In genomic region chr13:110190039-110190438, GRCm38 (mm10) we compare ENCODE assay signal across 22 mouse cellular contexts.
"Had no signal": no experiment of that assay in that cellular context is flagged by ENCODE, and none has a peak within 500 bp of the region (broad histone marks: within the 10 kb centered on the region; RNA-seq: fewer than 3 reads in every experiment).

No protein-coding gene starts in this region.

- H3K36me3 ChIP-seq: lung, embryonic 15.5 days; midbrain, embryonic 12.5 days; neural tube, embryonic 13.5 days; neural tube, embryonic 15.5 days had no signal

- H3K9ac ChIP-seq: liver, postnatal 0 days; lung, embryonic 15.5 days; midbrain, embryonic 12.5 days; neural tube, embryonic 13.5 days; neural tube, embryonic 15.5 days had no signal

- DNase-seq: liver, postnatal 0 days; lung, adult 2 months; lung, postnatal 14 days; lung, postnatal 36 days; midbrain, embryonic 14.5 days; retina, postnatal 1 day; right cerebral cortex, adult 18-20 months; right cerebral cortex, postnatal 25 days; right cerebral cortex, postnatal 4 days; spleen, adult 18-20 months; thymus, adult 18-20 months; thymus, postnatal 14 days; thymus, postnatal 36 days had no signal

- H3K4me3 ChIP-seq: lung, embryonic 15.5 days; megakaryocyte, embryonic 14.5 days; midbrain, embryonic 12.5 days; myocyte; neural tube, embryonic 13.5 days; neural tube, embryonic 15.5 days had no signal

- ATAC-seq: liver, postnatal 0 days; lung, postnatal 0 days; midbrain, embryonic 16.5 days had no signal

- H3K27ac ChIP-seq: lung, embryonic 15.5 days; macrophage; midbrain, embryonic 12.5 days; neural tube, embryonic 13.5 days; neural tube, embryonic 15.5 days had no signal

- H3K4me1 ChIP-seq: lung, embryonic 15.5 days; midbrain, embryonic 12.5 days had no signal

- H3K9me3 ChIP-seq: lung, embryonic 15.5 days; megakaryocyte, embryonic 14.5 days; midbrain, embryonic 12.5 days; neural tube, embryonic 13.5 days; neural tube, embryonic 15.5 days had no signal
